Mouse (Mus musculus): ENCODE measurements around the gene Kif5a. TPM values are rescaled to one million over a fixed set of nuclear protein-coding genes. Genes with fewer than 3 reads are reported as not detected.
"Not testable (repeated sequence)": the region's sequence is repeated elsewhere in the genome, so short reads cannot be mapped to it uniquely, and the experiment has no call there.

Kif5a gene
- 1.7 and 2.3 TPM in 2 replicates for polyA plus RNA-seq (2011; ENCODE audit: insufficient read depth, insufficient read length, low replicate concordance, missing spikeins)

GRCm38 (mm10) chr10:127262548-127263398 is at the start of gene Kif5a:
TSS of gene Kif5a (minus strand) at chr10:127263348.
- H3K27ac ChIP-seq (ENCODE audit: control insufficient read depth, insufficient read depth, low read depth, low read length, poor library complexity), result no peak within 1 kb of the TSS; the same call in 1 of the 2 replicates
- peaks cover 5% of the 10 kb centered on the region for H3K4me1 ChIP-seq (ENCODE audit: control insufficient read depth, insufficient read depth, low read length)
- TF ChIP-seq CTCF (IDR thresholded peaks at IDR 0.05; ENCODE audit: control insufficient read depth, insufficient read depth, low read length), result no peak
- no peak for TF ChIP-seq POLR2A (IDR thresholded peaks at IDR 0.05; ENCODE audit: borderline replicate concordance, control insufficient read depth, low read depth, low read length)
- peak within 1 kb of the TSS; percentile 52 for H3K4me3 ChIP-seq (replicated peaks; ENCODE audit: control insufficient read depth, low read depth, low read length)
- WGBS, result 6% methylated on average over 53 of the region's 53 CpGs

- no peak overlapping the region for H3K4me3 ChIP-seq (replicated peaks; ENCODE audit: control insufficient read depth, low read depth, low read length)
- TF ChIP-seq CTCF (IDR thresholded peaks at IDR 0.05; ENCODE audit: control insufficient read depth, insufficient read depth, low read length) (no peak), POLR2A (IDR thresholded peaks at IDR 0.05; ENCODE audit: borderline replicate concordance, control insufficient read depth, low read depth, low read length) (no peak)
- 29% methylated on average over 4 of the region's 4 CpGs for WGBS
- no peak overlapping the region for H3K27ac ChIP-seq (ENCODE audit: control insufficient read depth, insufficient read depth, low read depth, low read length, poor library complexity)
- no peaks in the 10 kb centered on the region; the same call in 1 of the 2 replicates for H3K4me1 ChIP-seq (ENCODE audit: control insufficient read depth, insufficient read depth, low read length)
Measured at GRCm38 (mm10) chr10:127312858-127313257, 49.7 kb upstream of the Kif5a start.

- Histone ChIP-seq H3K27ac (ENCODE audit: control insufficient read depth, insufficient read depth, low read depth, low read length, poor library complexity) (peak overlapping the region; percentile 80; the same call in 1 of the 2 replicates), H3K4me3 (replicated peaks; ENCODE audit: control insufficient read depth, low read depth, low read length) (peak overlapping the region; percentile 84), H3K4me1 (ENCODE audit: control insufficient read depth, insufficient read depth, low read length) (no peaks in the 10 kb centered on the region; the same call in 1 of the 2 replicates)
- TF ChIP-seq CTCF (IDR thresholded peaks at IDR 0.05; ENCODE audit: control insufficient read depth, insufficient read depth, low read length) (peak; percentile 72), POLR2A (IDR thresholded peaks at IDR 0.05; ENCODE audit: borderline replicate concordance, control insufficient read depth, low read depth, low read length) (no peak)
- WGBS, result 4% methylated on average over 4 of the region's 4 CpGs
Measured at GRCm38 (mm10) chr10:127312356-127312676, 49.2 kb upstream of the Kif5a start.

- TF ChIP-seq CTCF (IDR thresholded peaks at IDR 0.05; ENCODE audit: control insufficient read depth, insufficient read depth, low read length), result no peak
- TF ChIP-seq POLR2A (IDR thresholded peaks at IDR 0.05; ENCODE audit: borderline replicate concordance, control insufficient read depth, low read depth, low read length), result peak; percentile 85; the same call in 1 of the 2 replicates
- WGBS, result under 1% methylated on average over 65 of the region's 65 CpGs
- Histone ChIP-seq H3K27ac (ENCODE audit: control insufficient read depth, insufficient read depth, low read depth, low read length, poor library complexity) (peak within 1 kb of the TSS; percentile 80), H3K4me1 (ENCODE audit: control insufficient read depth, insufficient read depth, low read length) (no peaks in the 10 kb centered on the region; the same call in 1 of the 2 replicates), H3K4me3 (replicated peaks; ENCODE audit: control insufficient read depth, low read depth, low read length) (peak within 1 kb of the TSS; percentile 84)
Measured at GRCm38 (mm10) chr10:127311476-127312355, 48.6 kb upstream of the Kif5a start, which contains the start of gene Mars. TSS of gene Mars (minus strand) at chr10:127311786.

- Histone ChIP-seq H3K4me3 (replicated peaks; ENCODE audit: control insufficient read depth, low read depth, low read length) (peak overlapping the region; percentile 84), H3K4me1 (ENCODE audit: control insufficient read depth, insufficient read depth, low read length) (no peaks in the 10 kb centered on the region; the same call in 1 of the 2 replicates), H3K27ac (ENCODE audit: control insufficient read depth, insufficient read depth, low read depth, low read length, poor library complexity) (peak overlapping the region; percentile 78)
- TF ChIP-seq CTCF (IDR thresholded peaks at IDR 0.05; ENCODE audit: control insufficient read depth, insufficient read depth, low read length) (no peak), POLR2A (IDR thresholded peaks at IDR 0.05; ENCODE audit: borderline replicate concordance, control insufficient read depth, low read depth, low read length) (no peak)
- WGBS, result 29% methylated on average over 23 of the region's 23 CpGs
Measured at GRCm38 (mm10) chr10:127310523-127311475, 47.7 kb upstream of the Kif5a start.

- not testable (repeated sequence) for H3K4me1 ChIP-seq (ENCODE audit: control insufficient read depth, insufficient read depth, low read length); H3K27ac ChIP-seq (ENCODE audit: control insufficient read depth, insufficient read depth, low read depth, low read length, poor library complexity); H3K4me3 ChIP-seq (replicated peaks; ENCODE audit: control insufficient read depth, low read depth, low read length)
- 83% methylated on average over 3 of the region's 3 CpGs for WGBS
Measured at GRCm38 (mm10) chr10:127309167-127309566, 46.0 kb upstream of the Kif5a start.

GRCm38 (mm10) chr10:127303136-127303535 is 40.0 kb upstream of the Kif5a start:
- H3K27ac ChIP-seq (ENCODE audit: control insufficient read depth, insufficient read depth, low read depth, low read length, poor library complexity), result no peak overlapping the region
- 87% methylated on average over 11 of the region's 11 CpGs for WGBS
- 0 out of 2 replicates have a peak, but pooled peaks have one; percentile 7 for TF ChIP-seq POLR2A (IDR thresholded peaks at IDR 0.05; ENCODE audit: borderline replicate concordance, control insufficient read depth, low read depth, low read length)
- no peak for TF ChIP-seq CTCF (IDR thresholded peaks at IDR 0.05; ENCODE audit: control insufficient read depth, insufficient read depth, low read length)

More at GRCm38 (mm10) chr10:127303136-127303535, 40.0 kb upstream of the Kif5a start:
- Histone ChIP-seq H3K4me1 (ENCODE audit: control insufficient read depth, insufficient read depth, low read length) (no peaks in the 10 kb centered on the region), H3K4me3 (replicated peaks; ENCODE audit: control insufficient read depth, low read depth, low read length) (no peak overlapping the region)

All from bone marrow, adult 2 months (tissue).